9 mouse cellular contexts compared by ENCODE assay signal in genomic region chr17:23850853-23851749, GRCm38 (mm10). TPM values are rescaled to one million over a fixed set of nuclear protein-coding genes. Genes with fewer than 3 reads are reported as not detected.
A peak's percentile ranks its signal among the peaks of the same experiment; 100 is the strongest.
DNase-seq lines count a peak whose midpoint lies in the region; ATAC-seq and TF ChIP-seq lines count a peak whose summit lies in the region.
"Had no signal": no experiment of that assay in that cellular context is flagged by ENCODE, and none has a peak within 500 bp of the region (broad histone marks: within the 10 kb centered on the region; RNA-seq: fewer than 3 reads in every experiment).

No protein-coding gene starts in this region.

- H3K9ac ChIP-seq in stomach, postnatal 0 days (ENCODE audit: low read length), result no peak overlapping the region

- H3K4me2 ChIP-seq in stomach, postnatal 0 days (replicated peaks; ENCODE audit: low read depth), result no peak overlapping the region

- TF ChIP-seq CTCF in stomach, postnatal 0 days (IDR thresholded peaks at IDR 0.05; ENCODE audit: low read depth), result peak; percentile 85

- H3K4me1 ChIP-seq in stomach, postnatal 0 days (replicated peaks; ENCODE audit: control insufficient read depth, insufficient read depth), result no peaks in the 10 kb centered on the region

- H3K36me3 ChIP-seq in stomach, postnatal 0 days (ENCODE audit: control insufficient read depth, insufficient read depth, low read length), result no peaks in the 10 kb centered on the region

- no peaks in the 10 kb centered on the region for H3K9me3 ChIP-seq in stomach, postnatal 0 days (ENCODE audit: control insufficient read depth, low read length)

- ATAC-seq in granulocyte monocyte progenitor cell, adult 5-6 weeks (replicated peaks; ENCODE audit: poor library complexity, severe bottlenecking), result peak; percentile 60
- ATAC-seq in megakaryocyte progenitor cell, adult 5-6 weeks (replicated peaks; ENCODE audit: poor library complexity), result peak; percentile 75
- ATAC-seq in stomach, postnatal 0 days (ENCODE audit: low FRiP score, low TSS enrichment), result peak; percentile 54

- TF ChIP-seq EP300 in stomach, postnatal 0 days (optimal IDR thresholded peaks at IDR 0.05), result no peak

- peak; percentile 39 for DNase-seq in heart, adult 8-10 months (ENCODE audit: low spot score)
- DNase-seq in heart, postnatal 25 days (ENCODE audit: low spot score), result no peak
- DNase-seq in NIH3T3 (ENCODE audit: low read depth), result peak; percentile 92
- peak; percentile 66 to 78 for DNase-seq in cerebellum, postnatal 25 days
- DNase-seq in layer of hippocampus, postnatal 14 days (ENCODE audit: low spot score in 2 of 2), result peak; percentile 56 to 67
- peak; percentile 81 for DNase-seq in stomach, postnatal 0 days (ENCODE audit: low spot score)

- no peaks in the 10 kb centered on the region for H3K27me3 ChIP-seq in stomach, postnatal 0 days (ENCODE audit: control insufficient read depth, insufficient read depth, low read length)

- intact Hi-C loops in heart, postnatal 25 days (cut with DNase I), result loop anchor here (1.0 kb wide), 1 partner anchor 109 kb away; no protein-coding TSS in a partner anchor

- no peak overlapping the region for H3K27ac ChIP-seq in stomach, postnatal 0 days (replicated peaks)

- H3K4me3 ChIP-seq in stomach, postnatal 0 days (ENCODE audit: low read depth, low read length), result no peak overlapping the region

- 50% methylated on average over 18 of the region's 19 CpGs for WGBS in stomach, postnatal 0 days

RNA-seq across cellular contexts. Expression of gene Prss41, which starts 7.1 kb away (rescaled TPM):
- under 1 TPM in 2 of 4 experiments, not detected in 2; 0.14 to 0.16 TPM for total RNA-seq in heart, adult 8-10 months (2022)
- total RNA-seq in heart, postnatal 25 days (2021), result not detected
- total RNA-seq in granulocyte monocyte progenitor cell, adult 5-6 weeks (2014; fragmentation: Nextera tagmentation), result not detected in 2 replicates
- not detected in 2 replicates for total RNA-seq in granulocyte monocyte progenitor cell, adult 5-6 weeks (2017)
- 1 to 10 TPM; 1.8 to 2.0 TPM for total RNA-seq in layer of hippocampus, postnatal 14 days (2021)
- total RNA-seq in megakaryocyte progenitor cell, adult 5-6 weeks (2015), result 0.35 TPM in 1 of 2 replicates, not detected in the other
- total RNA-seq in megakaryocyte progenitor cell, adult 5-6 weeks (2017), result not detected in 2 replicates
- 0.88 and 0.90 TPM in 2 replicates for polyA plus RNA-seq in stomach, postnatal 0 days (2015; fragmentation: Nextera tagmentation; extraction: Ambion mirVana)
- polyA plus RNA-seq: liver, embryonic 16.5 days had no signal

RNA-seq across cellular contexts. Expression of gene Prss32, which starts 7.4 kb away (rescaled TPM):
- not detected for total RNA-seq in heart, adult 8-10 months (2022)
- total RNA-seq in heart, postnatal 25 days (2021), result not detected
- total RNA-seq in granulocyte monocyte progenitor cell, adult 5-6 weeks (2014; fragmentation: Nextera tagmentation), result not detected in 2 replicates
- not detected in 2 replicates for total RNA-seq in granulocyte monocyte progenitor cell, adult 5-6 weeks (2017)
- under 1 TPM in 1 of 2 experiments, not detected in 1; 0.29 TPM for total RNA-seq in layer of hippocampus, postnatal 14 days (2021)
- total RNA-seq in megakaryocyte progenitor cell, adult 5-6 weeks (2015), result not detected in 2 replicates
- not detected in 2 replicates for total RNA-seq in megakaryocyte progenitor cell, adult 5-6 weeks (2017)
- polyA plus RNA-seq in stomach, postnatal 0 days (2015; fragmentation: Nextera tagmentation; extraction: Ambion mirVana), result 13.6 and 14.8 TPM in 2 replicates
- polyA plus RNA-seq: liver, embryonic 16.5 days had no signal

RNA-seq across cellular contexts. Expression of gene Prss33, which starts 15.2 kb away (rescaled TPM):
- not detected for total RNA-seq in heart, adult 8-10 months (2022)
- not detected for total RNA-seq in heart, postnatal 25 days (2021)
- not detected in 2 replicates for total RNA-seq in granulocyte monocyte progenitor cell, adult 5-6 weeks (2014; fragmentation: Nextera tagmentation)
- total RNA-seq in granulocyte monocyte progenitor cell, adult 5-6 weeks (2017), result not detected in 2 replicates
- not detected for total RNA-seq in layer of hippocampus, postnatal 14 days (2021)
- total RNA-seq in megakaryocyte progenitor cell, adult 5-6 weeks (2015), result not detected in 2 replicates
- total RNA-seq in megakaryocyte progenitor cell, adult 5-6 weeks (2017), result not detected in 2 replicates
- polyA plus RNA-seq in stomach, postnatal 0 days (2015; fragmentation: Nextera tagmentation; extraction: Ambion mirVana), result 0.11 TPM in 1 of 2 replicates, not detected in the other
- polyA plus RNA-seq: liver, embryonic 16.5 days had no signal

RNA-seq across cellular contexts. Expression of gene Prss21, which starts 16.8 kb away (rescaled TPM):
- total RNA-seq in heart, adult 8-10 months (2022), result not detected
- not detected for total RNA-seq in heart, postnatal 25 days (2021)
- not detected in 2 replicates for total RNA-seq in granulocyte monocyte progenitor cell, adult 5-6 weeks (2014; fragmentation: Nextera tagmentation)
- not detected in 2 replicates for total RNA-seq in granulocyte monocyte progenitor cell, adult 5-6 weeks (2017)
- total RNA-seq in layer of hippocampus, postnatal 14 days (2021), result not detected
- total RNA-seq in megakaryocyte progenitor cell, adult 5-6 weeks (2015), result not detected in 2 replicates
- not detected in 2 replicates for total RNA-seq in megakaryocyte progenitor cell, adult 5-6 weeks (2017)
- polyA plus RNA-seq in stomach, postnatal 0 days (2015; fragmentation: Nextera tagmentation; extraction: Ambion mirVana), result not detected in 2 replicates
- polyA plus RNA-seq: liver, embryonic 16.5 days had no signal

RNA-seq across cellular contexts. Expression of gene Elob, which starts 22.2 kb away (rescaled TPM):
- total RNA-seq in heart, adult 8-10 months (2022), result 100 to 1,000 TPM; 321 to 411 (median 362) TPM
- total RNA-seq in heart, postnatal 25 days (2021), result 100 to 1,000 TPM; 353 to 372 TPM
- total RNA-seq in granulocyte monocyte progenitor cell, adult 5-6 weeks (2014; fragmentation: Nextera tagmentation), result 318 and 455 TPM in 2 replicates
- 124 and 129 TPM in 2 replicates for total RNA-seq in granulocyte monocyte progenitor cell, adult 5-6 weeks (2017)
- 100 to 1,000 TPM; 363 to 365 TPM for total RNA-seq in layer of hippocampus, postnatal 14 days (2021)
- 262 and 312 TPM in 2 replicates for total RNA-seq in megakaryocyte progenitor cell, adult 5-6 weeks (2015)
- total RNA-seq in megakaryocyte progenitor cell, adult 5-6 weeks (2017), result 108 and 112 TPM in 2 replicates
- polyA plus RNA-seq in stomach, postnatal 0 days (2015; fragmentation: Nextera tagmentation; extraction: Ambion mirVana), result 881 and 1,013 TPM in 2 replicates
